Mouse (Mus musculus): ENCODE measurements around the gene Rhox13.

Gene Rhox13

GRCm38 (mm10) chrX:38120982-38121381 lies at the start of gene Rhox13:
Rhox13 (plus strand) TSS chrX:38121219.
- DNase-seq (ENCODE audit: low read depth, low spot score) = no peak

DNA sequence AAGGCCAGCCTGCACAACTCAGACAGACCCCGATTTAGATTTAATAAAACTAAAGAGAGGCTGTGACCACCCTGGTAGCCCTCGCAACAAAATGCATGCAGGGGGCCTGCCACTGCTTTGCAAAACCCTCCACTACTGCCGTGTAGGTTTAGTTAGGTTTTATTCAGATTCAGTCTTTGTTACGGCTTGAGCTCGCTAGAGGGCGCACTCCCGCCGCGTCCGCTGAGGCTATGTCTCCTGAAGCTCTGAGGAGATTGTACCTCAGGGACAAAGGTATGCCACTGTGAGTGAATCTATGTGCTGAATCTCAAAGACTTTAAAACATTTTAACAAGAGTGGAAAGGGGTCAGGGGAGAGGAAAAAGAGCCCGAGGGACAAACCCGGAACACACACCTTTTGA lies 36.8 kb upstream of the Rhox13 start:
- DNase-seq (ENCODE audit: low read depth, low spot score) = peak; percentile 23

DNA sequence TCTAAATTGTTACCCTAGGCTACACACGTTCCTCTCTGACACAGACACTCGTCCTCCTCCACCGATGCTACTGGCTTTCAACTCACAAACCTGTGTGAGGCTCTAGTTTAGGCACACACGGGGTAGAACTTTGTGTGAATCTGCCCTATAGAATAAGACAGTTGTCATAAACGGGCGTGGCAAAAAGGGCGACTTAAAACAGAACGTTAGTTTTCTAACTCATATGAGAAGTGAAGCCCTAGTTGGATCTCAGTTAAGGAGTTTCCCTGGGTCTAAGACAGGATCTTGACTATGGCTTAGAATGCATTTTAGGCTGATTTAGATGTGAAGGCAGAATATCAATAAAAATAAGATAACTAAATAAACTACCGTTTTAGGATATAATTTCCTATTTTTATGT lies 36.0 kb upstream of the Rhox13 start, which contains the start of gene Rhox11:
Rhox11 (minus strand) TSS at position 101 of the 400 bp plus-strand sequence.
- no peak for DNase-seq (ENCODE audit: low read depth, low spot score)

DNA sequence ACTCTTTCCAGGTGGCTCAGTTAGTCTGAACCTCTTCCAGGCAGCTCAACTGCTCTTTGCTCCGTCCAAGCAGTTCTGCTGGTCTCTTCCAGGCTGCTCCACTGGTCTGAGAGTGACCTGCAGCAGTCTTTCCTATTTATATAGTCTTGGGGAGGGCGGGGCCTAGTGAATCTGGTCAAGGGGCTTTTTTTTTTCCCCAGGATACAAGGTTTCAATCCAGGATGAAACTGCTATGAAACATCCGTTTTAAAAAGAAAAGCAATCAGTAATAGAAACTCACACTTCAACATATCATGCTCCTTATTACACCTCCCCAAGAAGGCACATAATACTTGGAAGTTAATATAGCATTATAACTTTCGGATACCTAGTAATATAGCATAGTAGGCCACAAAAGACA lies 10.2 kb upstream of the Rhox13 start, which contains the start of gene Rhox12:
Rhox12 (minus strand) TSS at position 101 of the 400 bp plus-strand sequence.
- DNase-seq (ENCODE audit: low read depth, low spot score) = no peak

GRCm38 (mm10) chrX:38121478-38121877 lies 459 bp downstream of the Rhox13 start:
- no peak for DNase-seq (ENCODE audit: low read depth, low spot score)

- DNase-seq (ENCODE audit: low read depth, low spot score) = no peak
These were observed 38.1 kb downstream of the Rhox13 start for GRCm38 (mm10) chrX:38159097-38159496.

DNA sequence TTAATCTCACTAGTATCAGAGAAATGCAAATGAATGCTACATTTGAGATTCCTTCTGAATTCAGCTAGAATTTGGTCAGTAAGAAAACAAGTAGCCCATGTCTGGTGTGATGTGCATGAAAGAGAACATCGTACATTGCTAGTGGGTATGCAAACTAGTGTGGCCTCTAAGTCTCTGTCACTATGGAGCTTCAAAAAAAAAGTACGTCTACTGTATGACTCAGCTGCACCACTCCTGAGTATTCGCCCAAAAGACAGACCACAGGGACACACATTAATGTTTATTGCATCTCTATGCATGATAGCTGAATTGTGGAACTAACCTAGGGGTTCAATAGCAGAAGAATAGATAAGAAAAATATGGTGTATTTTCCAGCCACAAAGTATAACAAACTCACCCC lies 44.3 kb downstream of the Rhox13 start:
- DNase-seq (ENCODE audit: low read depth, low spot score) = no peak

- DNase-seq (ENCODE audit: low read depth, low spot score) = no peak
These were observed 45.0 kb downstream of the Rhox13 start for GRCm38 (mm10) chrX:38166064-38166463.

DNA sequence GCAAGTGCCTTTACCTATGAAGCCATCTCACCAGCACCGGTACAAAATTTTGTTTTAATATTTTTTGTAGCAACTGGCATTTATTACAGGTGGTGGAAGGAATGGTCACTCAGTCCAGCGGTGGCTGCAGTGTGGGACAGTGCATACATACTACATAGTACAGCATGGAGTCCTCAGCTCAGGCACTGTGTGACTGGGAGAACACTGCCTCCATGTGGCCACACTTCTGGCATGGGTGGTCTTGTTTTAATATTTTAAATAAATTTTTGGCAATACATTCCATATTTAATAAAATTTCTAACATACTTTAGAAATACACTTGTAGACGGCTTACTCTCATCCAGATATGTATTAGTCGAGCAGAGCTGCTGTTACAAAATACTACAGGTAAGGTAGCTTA lies 45.6 kb downstream of the Rhox13 start:
- DNase-seq (ENCODE audit: low read depth, low spot score) = no peak

Measured in forelimb bud, embryonic 11.5 days (tissue).